ENCODE assay signal across 10 mouse cellular contexts in genomic region chr10:96685991-96686601, GRCm38 (mm10).
DNase-seq lines count a peak whose midpoint lies in the region; ATAC-seq lines count a peak whose summit lies in the region.
"Had no signal": no experiment of that assay in that cellular context is flagged by ENCODE, and none has a peak within 500 bp of the region (broad histone marks: within the 10 kb centered on the region; RNA-seq: fewer than 3 reads in every experiment).

No protein-coding gene starts in this region.

- no peak for DNase-seq in embryonic facial prominence, embryonic 10.5 days (ENCODE audit: low spot score)
- peak; percentile 44 for DNase-seq in lung, postnatal 10 days
- DNase-seq in midbrain, embryonic 10.5 days (ENCODE audit: low spot score): no peak
- DNase-seq: cerebellum, postnatal 36 days had no signal

- H3K9ac ChIP-seq in embryonic facial prominence, embryonic 13.5 days: no peak overlapping the region
- no peak overlapping the region for H3K9ac ChIP-seq in kidney, embryonic 14.5 days (ENCODE audit: low read depth, low read length)
- no peak overlapping the region for H3K9ac ChIP-seq in midbrain, embryonic 15.5 days

- H3K4me2 ChIP-seq in embryonic facial prominence, embryonic 13.5 days: no peak overlapping the region
- no peak overlapping the region for H3K4me2 ChIP-seq in kidney, embryonic 14.5 days (replicated peaks; ENCODE audit: low read depth, low read length)
- no peak overlapping the region for H3K4me2 ChIP-seq in midbrain, embryonic 15.5 days

- ATAC-seq in embryonic facial prominence, embryonic 13.5 days (ENCODE audit: insufficient number of reproducible peaks, insufficient read depth, low FRiP score, low TSS enrichment, low read depth): no peak
- ATAC-seq in CD4-positive, CD25-positive, alpha-beta regulatory T cell, adult 4 months: peak; percentile 49
- peak; percentile 40; the same call in 1 of the 2 replicates for ATAC-seq in kidney, embryonic 14.5 days (ENCODE audit: low FRiP score, low TSS enrichment)
- ATAC-seq in erythroblast, adult 5-6 weeks (replicated peaks; ENCODE audit: low FRiP score, poor library complexity, severe bottlenecking): no peak
- no peak for ATAC-seq in midbrain, embryonic 15.5 days (replicated peaks)

- no peaks in the 10 kb centered on the region for H3K27me3 ChIP-seq in embryonic facial prominence, embryonic 13.5 days
- no peaks in the 10 kb centered on the region for H3K27me3 ChIP-seq in embryonic facial prominence, embryonic 10.5 days (replicated peaks; ENCODE audit: low read depth, poor library complexity, severe bottlenecking)
- H3K27me3 ChIP-seq in kidney, embryonic 14.5 days (ENCODE audit: control insufficient read depth, insufficient read depth, low read length): no peaks in the 10 kb centered on the region
- no peaks in the 10 kb centered on the region for H3K27me3 ChIP-seq in midbrain, embryonic 10.5 days (ENCODE audit: low read depth, poor library complexity, severe bottlenecking)
- no peaks in the 10 kb centered on the region for H3K27me3 ChIP-seq in midbrain, embryonic 15.5 days (replicated peaks)

- H3K4me3 ChIP-seq in embryonic facial prominence, embryonic 13.5 days: no peak overlapping the region
- no peak overlapping the region for H3K4me3 ChIP-seq in embryonic facial prominence, embryonic 10.5 days
- no peak overlapping the region for H3K4me3 ChIP-seq in kidney, embryonic 14.5 days (ENCODE audit: low read length)
- no peak overlapping the region for H3K4me3 ChIP-seq in midbrain, embryonic 10.5 days
- no peak overlapping the region for H3K4me3 ChIP-seq in midbrain, embryonic 15.5 days

- H3K9me3 ChIP-seq in embryonic facial prominence, embryonic 13.5 days: no peaks in the 10 kb centered on the region
- no peaks in the 10 kb centered on the region for H3K9me3 ChIP-seq in embryonic facial prominence, embryonic 10.5 days
- H3K9me3 ChIP-seq in kidney, embryonic 14.5 days (ENCODE audit: control insufficient read depth, low read length): no peaks in the 10 kb centered on the region
- no peaks in the 10 kb centered on the region for H3K9me3 ChIP-seq in midbrain, embryonic 10.5 days (replicated peaks)
- no peaks in the 10 kb centered on the region for H3K9me3 ChIP-seq in midbrain, embryonic 15.5 days

- H3K4me1 ChIP-seq in embryonic facial prominence, embryonic 13.5 days: peaks cover 15% of the 10 kb centered on the region; the same call in 1 of the 2 replicates
- H3K4me1 ChIP-seq in embryonic facial prominence, embryonic 10.5 days: no peaks in the 10 kb centered on the region
- peaks cover 24% of the 10 kb centered on the region for H3K4me1 ChIP-seq in kidney, embryonic 14.5 days (ENCODE audit: control insufficient read depth, insufficient read depth, low read length)
- 0 out of 2 replicates have a peak, but pooled peaks cover 6% of the 10 kb centered on the region for H3K4me1 ChIP-seq in midbrain, embryonic 10.5 days
- H3K4me1 ChIP-seq in midbrain, embryonic 15.5 days: no peaks in the 10 kb centered on the region

- WGBS in embryonic facial prominence, embryonic 13.5 days: 86% methylated on average over 5 of the region's 5 CpGs
- 86% methylated on average over 5 of the region's 5 CpGs for WGBS in embryonic facial prominence, embryonic 10.5 days
- 16% methylated on average over 5 of the region's 5 CpGs for WGBS in kidney, embryonic 14.5 days
- 92% methylated on average over 5 of the region's 5 CpGs for WGBS in midbrain, embryonic 10.5 days
- WGBS in midbrain, embryonic 15.5 days: 81% methylated on average over 5 of the region's 5 CpGs

- 0 out of 2 replicates have a peak overlapping the region, but pooled peaks have one; percentile 40 for H3K27ac ChIP-seq in embryonic facial prominence, embryonic 13.5 days
- H3K27ac ChIP-seq in embryonic facial prominence, embryonic 10.5 days (replicated peaks): no peak overlapping the region
- peak overlapping the region; percentile 62 for H3K27ac ChIP-seq in kidney, embryonic 14.5 days (ENCODE audit: low read depth, low read length)
- no peak overlapping the region for H3K27ac ChIP-seq in midbrain, embryonic 10.5 days (replicated peaks)
- no peak overlapping the region for H3K27ac ChIP-seq in midbrain, embryonic 15.5 days
- H3K27ac ChIP-seq: hindbrain, postnatal 0 days had no signal

- no peaks in the 10 kb centered on the region for H3K36me3 ChIP-seq in embryonic facial prominence, embryonic 13.5 days
- H3K36me3 ChIP-seq in embryonic facial prominence, embryonic 10.5 days (replicated peaks): no peaks in the 10 kb centered on the region
- no peaks in the 10 kb centered on the region for H3K36me3 ChIP-seq in kidney, embryonic 14.5 days (ENCODE audit: control insufficient read depth, insufficient read depth, low read length)
- no peaks in the 10 kb centered on the region for H3K36me3 ChIP-seq in midbrain, embryonic 10.5 days
- H3K36me3 ChIP-seq in midbrain, embryonic 15.5 days (replicated peaks): no peaks in the 10 kb centered on the region

Comparison
In these comparisons a context has a peak if more than half of its experiments do, and no peak if none do; other contexts are left out.
1. H3K27ac ChIP-seq: peak in embryonic facial prominence, embryonic 13.5 days (single experiment) and kidney, embryonic 14.5 days (single experiment); none in embryonic facial prominence, embryonic 10.5 days (single experiment), midbrain, embryonic 10.5 days (single experiment) and midbrain, embryonic 15.5 days (single experiment).
2. ATAC-seq: peak in CD4-positive, CD25-positive, alpha-beta regulatory T cell, adult 4 months (single experiment) and kidney, embryonic 14.5 days (single experiment); none in embryonic facial prominence, embryonic 13.5 days (single experiment), erythroblast, adult 5-6 weeks (single experiment) and midbrain, embryonic 15.5 days (single experiment).